Mouse (Mus musculus) neural tube, embryonic 13.5 days (tissue): ENCODE data around the gene Dnaja3. TPM values are rescaled to one million over a fixed set of nuclear protein-coding genes. Genes with fewer than 3 reads are reported as not detected.
"Not testable (repeated sequence)": the region's sequence is repeated elsewhere in the genome, so short reads cannot be mapped to it uniquely, and the experiment has no call there.

Experiments
- ATAC-seq: fragments of 200-750 bp; cut with Nextera tagmentation; 2 replicates; pipeline ENCODE4 v1.8.0; 2017; ENCODE audit warnings: low read depth, mild to moderate bottlenecking, moderate TSS enrichment, moderate library complexity
- H3K27ac ChIP-seq: fragments of 300-500 bp; sonication (generic); replicated peaks from 2 replicates; pipeline ENCODE4 v1.5.1; 2015; ENCODE audit warnings: moderate library complexity, mild to moderate bottlenecking, inconsistent platforms
- H3K27me3 ChIP-seq: fragments of 300-500 bp; sonication (generic); 2 replicates; pipeline ENCODE4 v1.6.1; 2015; ENCODE audit warnings: mild to moderate bottlenecking, inconsistent platforms
- H3K36me3 ChIP-seq: fragments of 300-500 bp; sonication (generic); 2 replicates; pipeline ENCODE4 v1.6.1; 2015; ENCODE audit warnings: mild to moderate bottlenecking, inconsistent platforms
- H3K4me1 ChIP-seq: fragments of 300-500 bp; sonication (generic); replicated peaks from 2 replicates; pipeline ENCODE4 v1.6.1; 2015; ENCODE audit warnings: inconsistent platforms
- H3K4me2 ChIP-seq: fragments of 300-500 bp; sonication (generic); 2 replicates; pipeline ENCODE4 v1.6.1; 2015; ENCODE audit warnings: inconsistent platforms, mild to moderate bottlenecking, moderate library complexity
- H3K4me3 ChIP-seq: fragments of 300-500 bp; sonication (generic); 2 replicates; pipeline ENCODE4 v1.5.1; 2015; ENCODE audit warnings: mild to moderate bottlenecking, inconsistent platforms
- H3K9ac ChIP-seq: fragments of 300-500 bp; sonication (generic); 2 replicates; pipeline ENCODE4 v1.6.1; 2015; ENCODE audit warnings: moderate library complexity, mild to moderate bottlenecking, inconsistent platforms
- H3K9me3 ChIP-seq: fragments of 300-500 bp; sonication (generic); 2 replicates; pipeline ENCODE4 v1.6.1; 2016; ENCODE audit warnings: inconsistent platforms
- WGBS: fragments of 180-500 bp; shearing (Covaris S2); methylation state at CpG from one replicate; pipeline ENCODE4 v1.1.7; 2015; 5-methylcytosine and 5-hydroxymethylcytosine counted together
- polyA plus RNA-seq: library from polyadenylated mRNA; unstranded; fragments of >200 nt; fragmentation: Nextera tagmentation; extraction: Ambion mirVana; gene quantifications from 2 replicates; pipeline ENCODE4 v1.2.1, GENCODE M21; 2015

The Dnaja3 gene
- polyA plus RNA-seq, 1 experiment from 2014 or later = 55.7 TPM

DNA sequence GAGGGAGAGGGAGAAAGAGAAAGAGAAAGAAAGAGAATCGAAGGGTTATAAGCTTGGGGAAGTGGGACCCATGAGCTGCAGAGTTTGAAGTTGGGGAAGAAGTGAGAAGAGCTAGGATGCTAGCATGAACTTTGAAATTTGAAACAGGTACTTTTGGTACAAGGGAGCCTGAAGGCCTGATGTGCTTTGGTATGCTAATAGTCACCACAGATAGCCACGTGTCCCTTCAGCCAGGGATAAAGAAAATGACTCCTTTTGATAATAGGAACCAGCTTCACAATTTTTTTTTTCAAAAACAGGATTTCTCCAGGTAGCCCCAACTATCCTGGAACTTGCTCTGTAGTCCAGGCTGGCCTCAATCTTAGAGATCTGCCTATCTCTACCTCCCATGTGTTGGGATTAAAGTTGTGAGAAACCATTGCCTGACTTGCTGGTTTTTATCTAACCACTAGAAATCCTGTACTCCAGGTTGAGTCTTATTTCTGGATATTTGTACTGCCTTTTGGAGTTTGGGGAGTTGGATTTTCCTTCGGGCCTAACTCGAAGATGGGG, 42.9 kb downstream of the Dnaja3 start:
- H3K4me2 ChIP-seq = peak overlapping the region; percentile 99
- ATAC-seq = no peak
- WGBS = 79% methylated on average over 4 of the region's 4 CpGs
- H3K4me1 ChIP-seq = peaks cover 37% of the 10 kb centered on the region
- no peaks in the 10 kb centered on the region for H3K27me3 ChIP-seq
- H3K9me3 ChIP-seq = no peaks in the 10 kb centered on the region
- H3K9ac ChIP-seq = peak overlapping the region; percentile 91
- peaks cover 10% of the 10 kb centered on the region for H3K36me3 ChIP-seq
- H3K4me3 ChIP-seq = peak overlapping the region; percentile 95; the same call in 1 of the 2 replicates
- H3K27ac ChIP-seq = no peak overlapping the region

DNA sequence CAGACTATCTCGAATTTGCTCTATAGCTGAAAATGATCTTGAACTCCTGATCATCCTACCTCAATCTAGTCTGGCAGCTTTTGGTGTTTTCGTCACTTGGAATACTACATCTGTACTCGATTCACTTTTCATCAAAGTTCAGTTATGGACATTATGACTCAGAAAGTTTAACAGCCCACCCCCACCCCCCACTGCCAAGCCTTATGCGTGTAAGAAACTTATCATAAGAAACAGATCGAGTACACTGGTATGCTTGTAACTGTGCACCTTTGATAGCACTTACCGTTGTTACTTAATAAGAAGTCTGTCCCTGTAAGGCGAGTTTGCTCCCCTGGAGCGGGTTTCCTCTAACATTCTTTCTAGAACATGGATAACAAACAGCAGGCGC, 43.4 kb downstream of the Dnaja3 start:
- H3K4me1 ChIP-seq = peaks cover 32% of the 10 kb centered on the region
- no peaks in the 10 kb centered on the region for H3K9me3 ChIP-seq
- peaks cover 14% of the 10 kb centered on the region for H3K36me3 ChIP-seq
- H3K27me3 ChIP-seq = no peaks in the 10 kb centered on the region
- H3K4me2 ChIP-seq = peak overlapping the region; percentile 99
- no peak for ATAC-seq
- H3K27ac ChIP-seq = peak overlapping the region; percentile 85
- H3K9ac ChIP-seq = peak overlapping the region; percentile 91
- 34% methylated on average over 9 of the region's 9 CpGs for WGBS
- peak overlapping the region; percentile 95 for H3K4me3 ChIP-seq

DNA sequence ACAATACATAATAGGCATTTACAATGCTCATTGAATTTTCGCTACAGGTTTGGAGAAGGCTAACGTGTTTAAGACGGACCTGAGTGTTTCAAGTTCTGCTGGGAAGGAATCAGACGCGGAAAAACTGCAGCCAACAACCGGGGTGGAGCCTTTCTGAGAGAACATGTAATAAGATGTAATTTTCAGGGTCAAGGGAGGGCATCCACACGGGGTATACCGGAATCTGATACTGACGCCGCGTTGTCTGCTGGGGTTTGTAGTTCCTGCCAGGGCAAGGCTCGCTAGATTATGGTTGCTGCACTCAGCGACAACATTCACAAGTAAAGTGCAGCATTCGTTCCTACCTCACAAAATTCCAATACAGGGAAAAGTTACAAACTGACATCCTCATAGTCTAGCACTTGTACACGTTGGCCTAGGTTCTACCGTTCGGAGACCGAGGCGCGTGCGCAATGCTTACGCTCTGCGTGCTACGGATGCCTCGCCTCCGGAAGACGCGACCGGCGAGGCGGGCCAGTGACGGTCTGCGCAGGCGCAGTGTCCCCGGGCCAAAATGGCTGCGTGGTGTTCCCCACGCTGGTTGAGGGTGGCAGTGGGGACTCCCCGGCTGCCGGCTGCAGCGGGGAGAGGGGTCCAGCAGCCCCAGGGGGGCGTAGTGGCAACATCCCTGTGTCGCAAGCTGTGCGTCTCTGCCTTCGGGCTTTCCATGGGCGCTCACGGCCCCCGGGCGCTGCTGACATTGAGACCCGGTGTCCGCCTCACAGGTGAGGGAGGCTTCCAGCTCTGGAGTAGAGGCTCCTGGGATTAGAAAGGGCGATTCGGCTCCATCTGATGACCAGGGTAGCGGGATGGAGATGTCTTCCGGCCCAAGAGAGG, 44.0 kb downstream of the Dnaja3 start:
- Histone ChIP-seq H3K4me1 (peaks cover 26% of the 10 kb centered on the region), H3K36me3 (peaks cover 19% of the 10 kb centered on the region), H3K9ac (peak overlapping the region; percentile 91), H3K4me2 (peak overlapping the region; percentile 99), H3K27ac (peak overlapping the region; percentile 85), H3K4me3 (peak overlapping the region; percentile 95), H3K9me3 (no peaks in the 10 kb centered on the region), H3K27me3 (no peaks in the 10 kb centered on the region)
- peak; percentile 87 for ATAC-seq
- under 1% methylated on average over 54 of the region's 54 CpGs for WGBS

DNA sequence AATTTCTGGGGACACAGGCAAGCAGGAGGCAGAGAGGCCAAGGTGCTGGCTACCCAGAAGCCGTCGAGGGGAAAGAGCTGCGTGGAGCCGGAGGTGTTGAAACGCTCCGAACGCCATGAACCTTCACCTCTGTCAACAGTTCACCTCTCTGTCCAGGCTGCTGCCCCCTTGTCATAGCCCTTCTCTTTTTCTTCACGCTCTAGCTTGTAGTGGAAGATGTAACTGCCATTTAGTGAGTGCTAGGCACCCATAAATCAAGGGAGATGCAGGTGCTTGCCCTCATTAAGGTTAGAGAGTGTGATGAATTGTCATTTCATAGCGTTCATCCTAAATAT, 44.6 kb downstream of the Dnaja3 start:
- Histone ChIP-seq H3K4me3 (peak overlapping the region; percentile 95), H3K36me3 (peaks cover 25% of the 10 kb centered on the region), H3K9ac (peak overlapping the region; percentile 91), H3K4me1 (peaks cover 22% of the 10 kb centered on the region), H3K27me3 (no peaks in the 10 kb centered on the region), H3K9me3 (no peaks in the 10 kb centered on the region; the same call in 1 of the 2 replicates), H3K4me2 (peak overlapping the region; percentile 99), H3K27ac (peak overlapping the region; percentile 85; the same call in 1 of the 2 replicates)
- peak; percentile 16; the same call in 1 of the 2 replicates for ATAC-seq
- WGBS = under 1% methylated on average over 9 of the region's 9 CpGs

DNA sequence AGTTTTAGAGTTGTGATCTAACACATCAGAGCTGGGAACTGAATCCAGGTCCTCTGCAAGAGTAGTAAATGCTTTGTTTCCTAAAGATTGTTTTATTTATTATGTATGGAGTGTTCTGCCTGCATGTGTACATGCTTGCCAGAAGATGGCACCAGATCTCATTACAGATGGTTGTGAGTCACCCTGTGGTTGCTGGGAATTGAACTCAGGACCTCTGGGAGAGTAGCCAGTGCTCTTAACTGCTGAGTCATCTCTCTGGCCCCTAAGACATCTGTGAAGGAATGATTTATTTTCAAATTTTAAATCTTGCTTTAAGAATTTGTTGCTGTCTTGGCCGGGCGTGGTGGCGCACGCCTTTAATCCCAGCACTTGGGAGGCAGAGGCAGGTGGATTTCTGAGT, 49.6 kb downstream of the Dnaja3 start:
- 97% methylated on average over 4 of the region's 4 CpGs for WGBS

DNA sequence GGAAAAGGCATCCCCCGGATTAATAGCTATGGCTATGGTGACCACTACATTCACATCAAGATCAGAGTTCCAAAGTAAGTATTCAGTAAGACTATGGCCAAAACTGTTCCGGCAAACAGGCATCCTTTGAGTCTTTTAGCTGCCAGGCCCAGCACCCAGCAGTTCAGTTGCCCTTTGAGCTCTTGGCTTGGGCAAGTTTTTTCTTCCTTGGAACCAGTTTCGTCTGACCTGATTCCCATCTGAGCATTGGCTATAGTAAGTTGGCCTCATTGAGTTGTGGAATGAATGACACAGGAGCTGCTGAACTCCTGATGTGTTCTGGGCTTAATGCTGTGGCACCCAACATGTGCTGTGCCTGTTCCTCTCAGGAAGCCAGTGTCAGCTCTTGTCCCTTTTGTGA, 61.4 kb downstream of the Dnaja3 start:
- Histone ChIP-seq H3K4me3 (no peak overlapping the region), H3K4me1 (no peaks in the 10 kb centered on the region), H3K36me3 (peaks cover 100% of the 10 kb centered on the region), H3K9ac (no peak overlapping the region), H3K27ac (no peak overlapping the region), H3K27me3 (no peaks in the 10 kb centered on the region), H3K4me2 (no peak overlapping the region), H3K9me3 (no peaks in the 10 kb centered on the region)
- 97% methylated on average over 3 of the region's 3 CpGs for WGBS
- no peak for ATAC-seq

More for the DNA sequence above, 49.6 kb downstream of the Dnaja3 start:
- not testable (repeated sequence) for H3K9ac ChIP-seq, H3K27ac ChIP-seq, H3K4me3 ChIP-seq, ATAC-seq, H3K9me3 ChIP-seq, H3K4me2 ChIP-seq, H3K27me3 ChIP-seq
- Histone ChIP-seq H3K36me3 (peaks cover 72% of the 10 kb centered on the region), H3K4me1 (peaks cover 14% of the 10 kb centered on the region)

DNA sequence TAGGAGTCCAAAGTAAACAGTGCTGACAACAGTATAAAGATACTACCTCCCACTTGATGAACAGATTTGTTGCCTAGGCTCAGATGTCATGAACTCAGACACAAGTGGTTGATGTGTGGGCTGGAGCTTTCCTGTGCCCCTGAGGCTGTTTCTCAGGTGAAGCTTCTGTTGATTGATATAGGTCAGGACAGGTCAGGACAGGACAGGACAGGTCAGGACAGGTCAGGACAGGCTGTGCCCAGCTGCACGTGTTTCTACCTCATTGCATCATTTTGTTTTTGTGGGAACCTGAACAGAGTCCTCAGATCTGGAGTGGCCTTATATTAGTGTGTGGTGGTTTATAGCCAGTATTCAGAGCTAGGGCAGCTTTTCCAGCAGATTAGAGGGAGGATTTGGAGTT, 62.9 kb downstream of the Dnaja3 start:
- ATAC-seq = no peak
- H3K4me2 ChIP-seq = no peak overlapping the region
- no peaks in the 10 kb centered on the region for H3K27me3 ChIP-seq
- WGBS = 73% methylated on average over 1 of the region's 1 CpGs
- no peaks in the 10 kb centered on the region for H3K4me1 ChIP-seq
- H3K36me3 ChIP-seq = peaks cover 99% of the 10 kb centered on the region
- H3K4me3 ChIP-seq = no peak overlapping the region
- no peak overlapping the region for H3K27ac ChIP-seq
- H3K9me3 ChIP-seq = no peaks in the 10 kb centered on the region
- no peak overlapping the region for H3K9ac ChIP-seq

DNA sequence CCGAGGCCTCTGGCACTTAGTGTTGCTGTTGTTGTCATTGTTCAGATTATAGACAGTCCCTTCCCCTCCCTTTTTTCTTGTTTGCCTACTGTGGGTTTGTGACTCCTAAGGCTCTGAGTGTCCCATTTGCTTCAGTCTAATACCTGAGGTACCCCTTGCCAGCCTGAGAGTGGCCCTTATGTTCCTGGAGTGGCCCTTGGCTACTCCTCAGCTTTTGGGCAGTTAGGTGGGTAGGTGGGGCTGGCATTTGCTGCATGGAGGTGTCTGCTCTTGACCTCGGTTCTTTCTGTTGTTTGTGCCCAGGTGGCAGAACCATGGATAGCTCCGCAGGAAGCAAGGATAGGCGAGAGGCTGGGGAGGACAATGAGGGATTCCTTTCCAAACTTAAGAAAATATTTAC, 65.8 kb downstream of the Dnaja3 start:
- Histone ChIP-seq H3K27ac (no peak overlapping the region), H3K4me3 (no peak overlapping the region), H3K4me1 (no peaks in the 10 kb centered on the region), H3K4me2 (no peak overlapping the region), H3K27me3 (no peaks in the 10 kb centered on the region), H3K9me3 (no peaks in the 10 kb centered on the region), H3K36me3 (peaks cover 96% of the 10 kb centered on the region), H3K9ac (no peak overlapping the region)
- WGBS = 67% methylated on average over 4 of the region's 4 CpGs
- ATAC-seq = no peak

DNA sequence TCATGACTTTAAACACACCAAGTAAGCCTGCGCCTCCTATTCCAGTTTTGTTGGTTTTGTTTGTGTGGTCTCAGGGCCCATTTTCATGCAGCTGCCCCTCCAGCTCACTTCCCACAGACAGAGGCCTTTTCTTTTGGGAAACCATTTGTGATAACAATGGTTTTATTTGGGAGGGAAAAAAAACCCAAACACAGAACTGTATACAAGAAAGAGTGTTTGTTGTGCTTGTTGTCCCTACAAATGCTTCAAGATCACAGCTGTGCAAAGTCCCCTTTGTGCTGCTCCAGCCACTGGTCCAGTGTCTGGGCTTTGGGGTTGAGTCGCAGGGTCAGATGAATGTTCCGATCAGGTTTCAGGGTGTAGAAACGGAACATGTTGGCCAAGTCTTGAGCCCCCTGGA, 71.4 kb downstream of the Dnaja3 start:
- Histone ChIP-seq H3K9me3 (no peaks in the 10 kb centered on the region), H3K4me3 (no peak overlapping the region), H3K4me2 (no peak overlapping the region), H3K9ac (no peak overlapping the region), H3K4me1 (no peaks in the 10 kb centered on the region), H3K27me3 (no peaks in the 10 kb centered on the region), H3K27ac (no peak overlapping the region), H3K36me3 (peaks cover 95% of the 10 kb centered on the region)
- WGBS = 86% methylated on average over 4 of the region's 4 CpGs
- no peak for ATAC-seq

DNA sequence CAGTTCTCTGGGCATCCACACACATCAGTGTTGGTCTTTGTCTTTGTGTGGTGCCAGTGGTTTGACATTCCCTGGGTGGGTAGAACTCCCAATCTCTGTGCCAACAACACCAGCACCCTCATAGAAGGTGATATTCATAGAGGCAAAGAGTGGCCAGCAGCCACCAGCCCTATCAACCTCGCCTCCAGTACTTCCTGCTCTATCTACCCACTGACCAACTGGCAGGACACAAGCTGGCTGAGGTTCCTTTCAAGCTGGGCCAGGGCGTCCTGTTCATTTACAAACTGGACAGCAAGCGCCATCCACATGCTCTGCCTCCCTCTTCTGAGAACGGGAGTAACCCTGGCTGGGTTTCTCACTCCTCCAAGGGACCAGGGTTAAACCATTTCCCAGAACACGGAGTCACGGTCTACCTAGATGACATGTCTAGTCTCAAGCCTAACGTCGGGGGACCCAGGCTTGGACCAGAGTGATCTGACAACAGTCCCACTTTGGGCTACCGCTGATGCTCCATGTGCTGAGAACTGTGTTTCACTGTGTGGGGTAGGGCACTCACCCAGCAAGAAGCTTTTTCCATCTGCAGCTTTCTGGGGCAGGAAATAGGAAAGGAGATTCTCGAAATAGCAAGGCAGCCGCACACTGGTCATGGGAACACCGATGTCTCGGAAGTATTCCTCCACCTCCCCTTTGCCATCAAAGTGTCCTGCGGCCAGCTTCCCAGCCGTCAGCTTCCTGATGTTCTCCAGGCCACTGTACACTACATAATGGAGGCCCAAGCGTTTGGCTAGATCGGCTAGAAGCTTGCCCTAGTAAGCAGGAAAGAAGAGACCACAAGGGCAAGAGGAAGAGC, 74.3 kb downstream of the Dnaja3 start:
- Histone ChIP-seq H3K4me2 (no peak overlapping the region), H3K27ac (no peak overlapping the region), H3K36me3 (peaks cover 69% of the 10 kb centered on the region), H3K4me1 (peaks cover 11% of the 10 kb centered on the region), H3K4me3 (no peak overlapping the region), H3K9ac (no peak overlapping the region), H3K27me3 (no peaks in the 10 kb centered on the region), H3K9me3 (no peaks in the 10 kb centered on the region)
- ATAC-seq = no peak
- 94% methylated on average over 17 of the region's 17 CpGs for WGBS

DNA sequence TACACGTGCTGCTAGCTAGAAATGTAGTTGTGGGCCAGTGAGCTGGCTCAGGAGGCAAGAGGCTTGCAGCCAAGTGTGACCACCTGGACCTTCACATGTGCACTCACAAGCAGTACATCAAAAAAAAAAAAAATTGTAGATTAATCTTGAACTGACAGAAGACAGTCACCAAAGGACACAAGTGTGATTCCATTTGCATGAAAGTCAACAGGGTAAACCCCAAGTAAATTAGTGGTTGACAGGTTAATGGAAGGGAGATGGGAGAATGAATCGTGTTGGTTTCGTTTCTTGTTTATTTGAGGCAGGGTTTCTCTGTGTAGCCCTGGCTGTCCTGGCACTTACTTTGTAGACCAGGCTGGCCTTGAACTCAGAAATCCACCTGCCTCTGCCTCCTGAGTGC, 78.1 kb downstream of the Dnaja3 start:
- Histone ChIP-seq H3K4me2 (peak overlapping the region; percentile 65), H3K36me3 (peaks cover 34% of the 10 kb centered on the region), H3K27me3 (no peaks in the 10 kb centered on the region), H3K4me1 (peaks cover 18% of the 10 kb centered on the region), H3K27ac (no peak overlapping the region), H3K9ac (peak overlapping the region; percentile 76; the same call in 1 of the 2 replicates), H3K4me3 (peak overlapping the region; percentile 64), H3K9me3 (no peaks in the 10 kb centered on the region)
- 56% methylated on average over 3 of the region's 3 CpGs for WGBS
- no peak for ATAC-seq
